Mouse (Mus musculus) intestine, embryonic 14.5 days (tissue): ENCODE data around the gene Prss23. TPM values are rescaled to one million over a fixed set of nuclear protein-coding genes. Genes with fewer than 3 reads are reported as not detected.
A peak's percentile ranks its signal among the peaks of the same experiment; 100 is the strongest.

Source experiments
- ATAC-seq: fragments of 200-750 bp; cut with Nextera tagmentation; replicated peaks from 2 replicates; pipeline ENCODE4 v1.8.0; 2017; ENCODE audit warnings: low read depth, moderate number of reproducible peaks, moderate TSS enrichment, moderate library complexity; ENCODE audit not compliant: low FRiP score, low TSS enrichment
- DNase-seq: peaks from one replicate; pipeline ENCODE4 v3.0.0-alpha.2; 2018; ENCODE audit warnings: low spot score
- H3K27ac ChIP-seq: fragments of 300-500 bp; sonication (generic); 2 replicates; pipeline ENCODE4 v1.5.1; 2014; ENCODE audit warnings: low read depth, mild to moderate bottlenecking, control low read depth
- H3K27me3 ChIP-seq: fragments of 300-500 bp; sonication (generic); replicated peaks from 2 replicates; pipeline ENCODE4 v1.6.1; 2014; ENCODE audit warnings: low read length, control low read depth; ENCODE audit not compliant: control insufficient read depth, insufficient read depth
- H3K36me3 ChIP-seq: fragments of 300-500 bp; sonication (generic); 2 replicates; pipeline ENCODE4 v1.6.1; 2014; ENCODE audit warnings: low read length, control low read depth; ENCODE audit not compliant: control insufficient read depth, insufficient read depth
- H3K4me1 ChIP-seq: fragments of 300-500 bp; sonication (generic); replicated peaks from 2 replicates; pipeline ENCODE4 v1.6.1; 2014; ENCODE audit warnings: low read length, control low read depth, mixed read lengths; ENCODE audit not compliant: control insufficient read depth, insufficient read depth
- H3K4me2 ChIP-seq: fragments of 300-500 bp; sonication (generic); 2 replicates; pipeline ENCODE4 v1.6.1; 2014; ENCODE audit warnings: low read length
- H3K4me3 ChIP-seq: fragments of 300-500 bp; sonication (generic); 2 replicates; pipeline ENCODE4 v1.5.1; 2014; ENCODE audit warnings: low read depth, low read length, control low read depth, mixed read lengths
- H3K9ac ChIP-seq: fragments of 300-500 bp; sonication (generic); 2 replicates; pipeline ENCODE4 v1.6.1; 2014; ENCODE audit warnings: mild to moderate bottlenecking, low read length
- H3K9me3 ChIP-seq: fragments of 300-500 bp; sonication (generic); 2 replicates; pipeline ENCODE4 v1.6.1; 2016; ENCODE audit warnings: low read length, control low read depth; ENCODE audit not compliant: control insufficient read depth
- WGBS: fragments of 180-500 bp; shearing (Covaris S2); extraction: QIAGEN DNeasy Blood & Tissue Kit; methylation state at CpG from one replicate; pipeline ENCODE4 v1.1.7; 2014; 5-methylcytosine and 5-hydroxymethylcytosine counted together
- polyA plus RNA-seq: library from polyadenylated mRNA; unstranded; fragments of >200 nt; fragmentation: Nextera tagmentation; extraction: Ambion mirVana; gene quantifications from 2 replicates; pipeline ENCODE4 v1.2.1, GENCODE M21; 2014

Gene Prss23
- polyA plus RNA-seq, 1 experiment from 2014 or later = 97.3 TPM

DNA sequence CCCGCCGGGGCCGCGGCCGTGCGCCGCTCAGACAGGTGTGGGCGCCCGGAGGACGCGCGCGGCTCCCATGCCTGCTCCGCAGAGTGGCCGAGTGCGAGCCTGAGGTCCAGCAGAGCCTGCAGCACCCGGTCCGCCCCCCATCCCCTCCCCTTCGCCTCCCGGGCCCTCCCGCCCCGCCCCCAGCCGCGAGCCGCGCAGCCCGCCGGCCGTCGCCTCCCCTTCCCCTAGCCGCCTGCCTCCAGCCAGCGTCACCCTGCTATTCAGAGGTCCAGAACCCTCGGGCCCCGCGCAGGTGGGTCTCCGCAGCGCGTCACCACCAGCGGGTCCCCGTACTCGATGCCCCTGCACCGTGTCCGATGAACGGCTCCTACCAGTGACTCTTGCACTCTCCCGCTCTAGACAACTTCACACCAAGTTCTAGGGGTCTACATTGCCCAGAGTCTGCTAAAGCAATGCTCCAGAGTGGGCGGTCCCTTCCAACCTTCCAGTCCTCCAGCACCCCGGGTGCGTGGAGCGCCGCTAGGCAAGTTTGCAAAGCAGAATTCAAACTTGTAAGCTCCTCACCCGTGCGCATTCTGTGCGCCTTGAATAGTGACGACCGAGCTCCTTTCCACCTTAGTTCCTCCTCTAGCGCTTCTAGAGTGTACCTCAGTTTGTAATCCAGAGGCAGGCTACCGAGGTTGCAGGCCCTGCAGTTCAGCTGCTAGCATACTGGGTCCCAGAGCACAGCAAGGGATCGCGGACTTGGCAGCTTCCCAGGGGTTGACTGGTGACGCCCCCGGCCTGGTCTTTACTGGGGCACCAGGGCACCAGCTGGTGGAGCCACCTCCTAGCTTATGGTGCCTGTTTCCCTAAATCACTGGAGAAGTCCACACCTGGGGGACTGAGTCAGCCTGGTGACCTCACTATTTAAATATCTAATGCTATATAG lies 9.3 kb downstream of the Prss23 start:
- DNase-seq (peak; percentile 86), ATAC-seq (peak; percentile 83)
- Histone ChIP-seq H3K36me3 (no peaks in the 10 kb centered on the region), H3K4me2 (peak overlapping the region; percentile 95), H3K27ac (peak overlapping the region; percentile 69), H3K9me3 (no peaks in the 10 kb centered on the region), H3K9ac (peak overlapping the region; percentile 74), H3K27me3 (no peaks in the 10 kb centered on the region), H3K4me1 (no peaks in the 10 kb centered on the region), H3K4me3 (peak overlapping the region; percentile 70)
- 1% methylated on average over 51 of the region's 61 CpGs for WGBS

DNA sequence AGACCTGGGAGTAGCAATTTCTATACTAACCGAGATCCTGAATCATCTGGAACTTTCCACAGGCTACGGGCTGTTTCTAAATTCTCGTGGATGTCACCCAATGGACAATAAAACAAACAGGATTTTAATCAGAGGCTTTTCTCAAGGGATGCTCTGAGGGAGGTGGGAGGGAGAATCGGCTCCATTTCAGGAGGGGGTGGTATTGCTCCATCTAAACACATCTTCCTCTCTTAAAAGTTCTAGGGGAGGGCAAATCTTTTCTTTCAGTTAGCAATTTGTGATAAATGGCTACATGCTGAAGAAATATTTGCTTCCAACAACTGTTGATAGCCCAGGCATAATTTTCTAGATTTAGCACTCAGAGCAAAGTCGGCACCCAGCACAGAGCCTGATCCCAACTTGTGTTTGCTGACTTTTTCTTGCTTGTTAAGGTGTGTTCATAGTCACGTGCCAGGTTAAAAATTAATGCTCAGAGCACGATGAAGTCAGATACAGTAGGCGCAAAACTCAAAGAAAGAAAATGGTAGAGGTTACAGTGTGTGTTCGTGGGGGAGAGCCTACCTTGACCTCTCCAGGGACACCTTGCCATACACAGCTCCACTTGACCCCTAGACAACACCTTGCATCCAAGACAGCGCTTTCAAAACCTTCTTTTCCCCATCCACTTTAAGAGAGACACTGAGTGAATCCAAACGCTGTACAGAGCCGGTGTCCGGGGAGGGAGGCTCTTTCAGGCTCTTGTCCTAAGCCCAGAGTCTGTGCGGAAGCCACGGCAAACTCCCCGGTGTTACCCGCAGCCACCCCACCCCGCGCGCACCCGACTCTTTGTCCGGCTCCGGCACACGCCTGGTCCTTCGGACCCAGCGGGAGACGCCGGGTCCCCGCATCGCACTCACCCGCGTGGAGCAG lies 10.2 kb downstream of the Prss23 start:
- H3K27ac ChIP-seq = peak overlapping the region; percentile 69
- peak overlapping the region; percentile 95 for H3K4me2 ChIP-seq
- peak overlapping the region; percentile 74 for H3K9ac ChIP-seq
- H3K36me3 ChIP-seq = no peaks in the 10 kb centered on the region
- H3K4me1 ChIP-seq = no peaks in the 10 kb centered on the region
- DNase-seq (peak; percentile 78), ATAC-seq (peak; percentile 61)
- no peaks in the 10 kb centered on the region for H3K27me3 ChIP-seq
- WGBS = 7% methylated on average over 32 of the region's 32 CpGs
- H3K4me3 ChIP-seq = peak overlapping the region; percentile 70
- no peaks in the 10 kb centered on the region for H3K9me3 ChIP-seq

DNA sequence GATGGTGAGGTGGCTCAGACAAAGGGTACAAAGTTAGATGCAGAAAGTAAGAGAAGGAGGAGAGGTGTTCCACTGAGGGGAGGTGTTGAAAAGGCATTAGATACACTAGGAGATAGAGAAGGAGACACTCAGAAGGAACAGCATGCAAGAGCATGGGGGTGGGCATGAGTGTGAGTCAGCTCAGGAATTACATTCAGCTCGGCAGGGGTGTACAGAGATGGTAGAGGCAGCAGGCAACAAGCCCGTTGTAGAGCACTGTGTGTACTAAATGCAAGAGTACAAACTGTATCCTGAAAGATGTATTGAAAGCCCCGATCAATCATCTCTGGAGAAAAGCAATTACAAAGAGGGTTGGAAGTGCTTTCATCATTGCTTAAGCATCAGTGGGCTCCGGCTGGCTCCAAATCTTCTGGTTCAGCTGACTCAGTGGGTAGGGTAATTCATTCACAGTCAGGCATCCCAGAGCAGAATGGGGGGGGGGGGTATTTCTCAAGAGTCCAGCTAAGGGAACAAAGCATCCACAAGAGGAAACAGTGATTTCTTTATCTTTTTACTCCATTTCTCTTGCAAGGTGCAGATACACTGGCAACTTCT lies 15.0 kb downstream of the Prss23 start:
- H3K9me3 ChIP-seq = no peaks in the 10 kb centered on the region
- peaks cover 5% of the 10 kb centered on the region; the same call in 1 of the 2 replicates for H3K36me3 ChIP-seq
- ATAC-seq (no peak), DNase-seq (no peak)
- H3K4me1 ChIP-seq = no peaks in the 10 kb centered on the region
- H3K27ac ChIP-seq = no peak overlapping the region
- H3K4me3 ChIP-seq = no peak overlapping the region
- 79% methylated on average over 4 of the region's 4 CpGs for WGBS
- no peaks in the 10 kb centered on the region for H3K27me3 ChIP-seq
- H3K4me2 ChIP-seq = no peak overlapping the region
- no peak overlapping the region for H3K9ac ChIP-seq

DNA sequence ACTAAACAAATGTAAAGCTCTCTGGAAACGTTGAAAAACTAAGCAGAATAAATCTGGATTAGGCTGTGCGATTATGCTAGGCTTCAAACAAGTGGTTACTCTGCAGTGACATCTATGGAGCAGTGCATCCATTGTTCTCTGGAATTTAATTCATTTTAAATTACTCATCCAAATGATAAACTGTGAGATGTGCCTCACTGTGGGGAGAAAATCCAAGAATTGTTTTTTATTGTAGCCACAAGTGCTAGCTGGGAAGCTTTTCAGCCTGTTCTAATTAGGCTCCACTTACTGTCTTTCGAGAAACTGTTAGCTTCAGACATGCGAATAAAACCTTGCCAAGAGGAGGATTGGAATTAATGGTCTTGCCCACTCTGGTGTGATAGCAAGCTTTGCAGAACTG lies 18.3 kb downstream of the Prss23 start:
- Histone ChIP-seq H3K36me3 (peaks cover 5% of the 10 kb centered on the region; the same call in 1 of the 2 replicates), H3K9me3 (no peaks in the 10 kb centered on the region), H3K27ac (no peak overlapping the region), H3K9ac (no peak overlapping the region), H3K4me2 (no peak overlapping the region), H3K27me3 (no peaks in the 10 kb centered on the region), H3K4me1 (no peaks in the 10 kb centered on the region), H3K4me3 (no peak overlapping the region)
- WGBS = 73% methylated on average over 4 of the region's 4 CpGs
- ATAC-seq (no peak), DNase-seq (no peak)

DNA sequence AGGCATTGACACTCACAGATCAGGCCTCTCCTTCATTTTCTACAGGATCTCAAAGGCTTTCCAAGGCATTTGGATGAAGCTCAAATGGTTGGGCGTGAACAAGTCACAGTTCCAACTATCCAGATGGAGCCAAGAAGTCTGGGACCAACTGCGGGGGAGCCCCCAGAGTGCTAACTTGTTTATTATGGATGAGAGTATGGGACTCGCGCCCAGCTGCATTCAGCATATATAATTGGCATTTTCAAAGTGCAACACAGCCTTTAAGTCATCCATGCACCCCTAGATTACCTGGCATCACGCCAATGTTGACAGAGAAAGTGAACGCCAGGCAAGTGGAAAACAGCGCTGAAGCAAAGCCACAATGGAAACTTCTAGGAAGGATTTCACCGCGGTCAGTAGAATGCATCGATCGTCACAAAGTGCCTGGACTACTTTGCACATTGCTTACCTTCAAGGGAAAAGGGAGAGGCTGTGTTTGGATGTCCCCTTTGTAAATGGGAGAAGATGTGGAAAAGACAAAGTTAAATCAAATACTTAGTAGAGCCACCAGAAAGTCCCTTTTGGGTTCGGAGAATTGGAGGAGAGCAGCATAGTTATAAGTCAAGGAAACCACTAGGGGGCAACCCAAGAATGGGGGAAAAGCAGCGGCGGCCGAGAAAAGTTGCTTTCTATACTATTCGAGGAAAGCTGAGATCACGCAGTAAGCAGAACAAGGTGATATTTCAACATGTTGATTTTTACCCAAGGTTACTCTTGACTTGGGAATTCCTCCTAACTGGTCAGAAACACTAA lies 27.3 kb downstream of the Prss23 start:
- ATAC-seq (0 out of 2 replicates have a peak, but pooled peaks have one; percentile 36), DNase-seq (peak; percentile 70)
- no peaks in the 10 kb centered on the region for H3K36me3 ChIP-seq
- H3K4me1 ChIP-seq = no peaks in the 10 kb centered on the region; the same call in none of the 2 replicates
- WGBS = 28% methylated on average over 17 of the region's 17 CpGs
- no peak overlapping the region for H3K4me3 ChIP-seq
- H3K9me3 ChIP-seq = peaks cover 2% of the 10 kb centered on the region; the same call in 1 of the 2 replicates
- no peaks in the 10 kb centered on the region for H3K27me3 ChIP-seq
- peak overlapping the region; percentile 37 for H3K4me2 ChIP-seq
- H3K9ac ChIP-seq = no peak overlapping the region
- H3K27ac ChIP-seq = no peak overlapping the region

DNA sequence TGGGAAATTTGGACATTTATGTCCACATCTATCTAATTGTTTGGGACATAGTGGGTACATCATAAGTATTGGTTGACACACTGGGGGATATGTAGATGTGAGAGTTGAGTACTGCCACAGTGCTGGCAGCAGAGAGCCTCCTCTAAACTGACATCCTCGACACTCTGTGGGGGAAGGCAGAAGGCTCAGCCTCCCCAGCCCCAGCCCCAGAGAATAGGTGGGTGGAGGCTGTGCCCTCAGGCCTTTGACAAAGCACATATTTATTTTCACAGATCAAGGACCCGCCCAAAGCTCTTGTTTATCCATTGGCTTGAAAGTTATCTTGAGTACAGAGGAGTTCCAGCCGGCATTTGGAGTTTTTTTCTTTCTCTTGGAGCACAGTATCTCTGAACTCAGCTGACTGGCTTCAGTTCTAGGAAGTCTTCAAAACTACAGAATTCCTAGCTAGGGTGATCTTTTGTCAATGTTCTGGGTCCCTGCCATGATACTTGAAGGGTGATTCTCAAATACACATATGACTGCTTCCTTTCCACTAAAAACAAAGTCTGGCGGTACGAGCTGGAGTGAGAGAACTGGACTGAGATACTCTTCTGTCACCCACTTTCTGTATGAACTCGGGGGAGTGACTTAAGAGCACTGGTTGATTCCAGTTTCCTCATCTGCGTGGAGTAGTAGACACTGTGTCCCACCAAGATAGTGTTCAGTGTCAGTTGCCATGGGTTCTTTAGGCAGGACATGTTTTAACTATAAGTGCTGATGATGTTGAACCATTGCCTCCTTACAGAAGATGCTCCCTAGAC lies 43.0 kb downstream of the Prss23 start:
- no peak overlapping the region for H3K4me2 ChIP-seq
- H3K4me3 ChIP-seq = no peak overlapping the region
- no peaks in the 10 kb centered on the region for H3K4me1 ChIP-seq
- WGBS = 49% methylated on average over 7 of the region's 7 CpGs
- DNase-seq (peak; percentile 50), ATAC-seq (no peak)
- no peaks in the 10 kb centered on the region for H3K27me3 ChIP-seq
- no peaks in the 10 kb centered on the region for H3K36me3 ChIP-seq
- no peak overlapping the region for H3K27ac ChIP-seq
- H3K9ac ChIP-seq = no peak overlapping the region
- 0 out of 2 replicates have a peak, but pooled peaks cover 3% of the 10 kb centered on the region for H3K9me3 ChIP-seq

DNA sequence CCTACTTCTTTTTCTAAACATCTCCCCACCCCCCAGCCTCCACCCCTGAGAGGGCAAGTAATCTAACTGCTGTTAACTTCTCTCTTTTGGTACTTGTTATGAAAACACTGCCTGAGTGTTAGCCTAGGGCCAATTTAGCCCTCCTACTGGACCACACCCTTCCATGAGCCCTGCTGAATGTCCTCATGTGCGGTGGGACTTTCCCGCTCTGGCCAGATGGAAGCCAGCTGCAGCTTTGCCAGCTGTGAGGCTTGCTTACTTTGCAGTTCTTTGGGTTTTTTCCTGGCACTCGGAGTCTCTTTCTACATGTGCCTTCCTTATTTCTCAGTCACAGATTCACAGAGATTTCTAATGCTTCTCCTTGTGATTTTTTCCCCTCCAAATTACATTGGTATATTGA lies 45.3 kb downstream of the Prss23 start:
- no peak for ATAC-seq
- Histone ChIP-seq H3K9me3 (no peaks in the 10 kb centered on the region), H3K4me2 (no peak overlapping the region), H3K4me3 (no peak overlapping the region), H3K27ac (no peak overlapping the region), H3K36me3 (no peaks in the 10 kb centered on the region), H3K4me1 (no peaks in the 10 kb centered on the region), H3K9ac (no peak overlapping the region), H3K27me3 (no peaks in the 10 kb centered on the region)
- no peak for DNase-seq
- 33% methylated on average over 3 of the region's 3 CpGs for WGBS
